Mouse (Mus musculus) embryonic fibroblast, embryonic 13.5 days (primary cell): Measurements from ENCODE around the gene Lpar1.

Experiments
- CTCF ChIP-seq: IDR thresholded peaks from 2 replicates; pipeline ENCODE4 v1.5.1; 2011; ENCODE audit warnings: mild to moderate bottlenecking, control low read depth, low read length, moderate library complexity, borderline replicate concordance; ENCODE audit not compliant: insufficient read depth
- POLR2A ChIP-seq: IDR thresholded peaks from 2 replicates; pipeline ENCODE4 v1.6.1; 2011; ENCODE audit warnings: low read depth, mild to moderate bottlenecking, control low read depth, low read length, moderate library complexity

GRCm38 (mm10) chr4:58490374-58490773, 63.3 kb downstream of the Lpar1 start:
- no peak for TF ChIP-seq CTCF
- no peak for TF ChIP-seq POLR2A
